Mouse (Mus musculus): ENCODE data around the gene 9030612E09Rik.

Gene 9030612E09Rik

GRCm38 (mm10) chr10:43174326-43175155 is at the start of gene 9030612E09Rik, which contains the start of gene Sobp:
Gene 9030612E09Rik, plus strand, starts transcription at chr10:43174704.
Gene Sobp, minus strand, starts transcription at chr10:43174530.
- peak; percentile 5 to 25 for DNase-seq

GRCm38 (mm10) chr10:43128750-43129149 is 45.8 kb upstream of the 9030612E09Rik start:
- DNase-seq = no peak

- no peak for DNase-seq
Observed at GRCm38 (mm10) chr10:43134027-43134426, 40.5 kb upstream of the 9030612E09Rik start.

- DNase-seq = no peak
Observed at GRCm38 (mm10) chr10:43143173-43143572, 31.3 kb upstream of the 9030612E09Rik start.

- DNase-seq = no peak
Observed at GRCm38 (mm10) chr10:43148456-43148855, 26.0 kb upstream of the 9030612E09Rik start.

GRCm38 (mm10) chr10:43152643-43153042 is 21.9 kb upstream of the 9030612E09Rik start:
- no peak for DNase-seq

- no peak for DNase-seq
Observed at GRCm38 (mm10) chr10:43155046-43155560, 19.4 kb upstream of the 9030612E09Rik start.

GRCm38 (mm10) chr10:43158917-43159316 is 15.6 kb upstream of the 9030612E09Rik start:
- no peak for DNase-seq

GRCm38 (mm10) chr10:43159333-43159732 is 15.2 kb upstream of the 9030612E09Rik start:
- DNase-seq = no peak

- DNase-seq = no peak
Observed at GRCm38 (mm10) chr10:43162318-43162717, 12.2 kb upstream of the 9030612E09Rik start.

- no peak for DNase-seq
Observed at GRCm38 (mm10) chr10:43164406-43164805, 10.1 kb upstream of the 9030612E09Rik start.

GRCm38 (mm10) chr10:43166146-43166545 is 8.4 kb upstream of the 9030612E09Rik start:
- no peak for DNase-seq

GRCm38 (mm10) chr10:43166817-43167216 is 7.7 kb upstream of the 9030612E09Rik start:
- DNase-seq = no peak

GRCm38 (mm10) chr10:43168847-43169246 is 5.7 kb upstream of the 9030612E09Rik start:
- DNase-seq = no peak

- no peak for DNase-seq
Observed at GRCm38 (mm10) chr10:43171106-43171505, 3.4 kb upstream of the 9030612E09Rik start.

- DNase-seq = no peak
Observed at GRCm38 (mm10) chr10:43172066-43172465, 2.4 kb upstream of the 9030612E09Rik start.

GRCm38 (mm10) chr10:43172554-43172953 is 1.9 kb upstream of the 9030612E09Rik start:
- no peak for DNase-seq

- peak in 1 of 2 experiments; percentile 8 for DNase-seq
Observed at GRCm38 (mm10) chr10:43173141-43173827, 1.2 kb upstream of the 9030612E09Rik start.

- peak; percentile 17 to 21 for DNase-seq
Observed at GRCm38 (mm10) chr10:43173828-43174325, 627 bp upstream of the 9030612E09Rik start.

GRCm38 (mm10) chr10:43175156-43175601 is 675 bp downstream of the 9030612E09Rik start:
- DNase-seq = no peak

- DNase-seq = no peak
Observed at GRCm38 (mm10) chr10:43180313-43180912, 5.9 kb downstream of the 9030612E09Rik start.

- DNase-seq = no peak
Observed at GRCm38 (mm10) chr10:43200206-43200605, 25.7 kb downstream of the 9030612E09Rik start.

- no peak for DNase-seq
Observed at GRCm38 (mm10) chr10:43203865-43204264, 29.4 kb downstream of the 9030612E09Rik start.

All from thymus, postnatal 36 days (tissue).